Mouse (Mus musculus) midbrain, postnatal 0 days (tissue): Measurements from ENCODE around the gene Hrh2. TPM values are rescaled to one million over a fixed set of nuclear protein-coding genes. Genes with fewer than 3 reads are reported as not detected.

Experiments
- ATAC-seq: fragments of 200-750 bp; cut with Nextera tagmentation; 2 replicates; pipeline ENCODE4 v1.8.0; 2017; ENCODE audit warnings: moderate number of reproducible peaks, mild to moderate bottlenecking, moderate TSS enrichment, moderate library complexity; ENCODE audit not compliant: low FRiP score
- DNase-seq: peaks from one replicate; pipeline ENCODE4 v3.0.0-alpha.2; 2015; ENCODE audit warnings: low spot score
- H3K27ac ChIP-seq: fragments of 300-500 bp; sonication (generic); 2 replicates; pipeline ENCODE4 v1.5.1; 2014; ENCODE audit warnings: low read depth, mild to moderate bottlenecking, low read length, mixed read lengths
- H3K27me3 ChIP-seq: fragments of 300-500 bp; sonication (generic); 2 replicates; pipeline ENCODE4 v1.6.1; 2014; ENCODE audit warnings: low read length, control low read depth, mixed read lengths; ENCODE audit not compliant: insufficient read depth
- H3K36me3 ChIP-seq: fragments of 300-500 bp; sonication (generic); 2 replicates; pipeline ENCODE4 v1.6.1; 2014; ENCODE audit warnings: low read length, control low read depth, mixed read lengths; ENCODE audit not compliant: insufficient read depth
- H3K4me1 ChIP-seq: fragments of 300-500 bp; sonication (generic); 2 replicates; pipeline ENCODE4 v1.6.1; 2014; ENCODE audit warnings: mild to moderate bottlenecking, control low read depth, antibody characterized with exemption, low read length, mixed read lengths; ENCODE audit not compliant: insufficient read depth
- H3K4me2 ChIP-seq: fragments of 300-500 bp; sonication (generic); 2 replicates; pipeline ENCODE4 v1.6.1; 2014; ENCODE audit warnings: low read depth, mild to moderate bottlenecking, low read length, mixed read lengths; ENCODE audit not compliant: poor library complexity, severe bottlenecking
- H3K4me3 ChIP-seq: fragments of 300-500 bp; sonication (generic); 2 replicates; pipeline ENCODE4 v1.5.1; 2014; ENCODE audit warnings: low read depth, mild to moderate bottlenecking, low read length, moderate library complexity
- H3K9ac ChIP-seq: fragments of 300-500 bp; sonication (generic); replicated peaks from 2 replicates; pipeline ENCODE4 v1.6.1; 2014; ENCODE audit warnings: mild to moderate bottlenecking, low read length, moderate library complexity, mixed read lengths; ENCODE audit not compliant: poor library complexity, severe bottlenecking
- H3K9me3 ChIP-seq: fragments of 300-500 bp; sonication (generic); 2 replicates; pipeline ENCODE4 v1.6.1; 2016; ENCODE audit warnings: low read length, control low read depth
- CTCF ChIP-seq: IDR thresholded peaks from 2 replicates; pipeline ENCODE4 v1.5.1; 2016; ENCODE audit warnings: antibody characterized with exemption, mild to moderate bottlenecking
- WGBS: fragments of 180-500 bp; shearing (Covaris S2); extraction: QIAGEN DNeasy Blood & Tissue Kit; methylation state at CpG from one replicate; pipeline ENCODE4 v1.1.7; 2014; 5-methylcytosine and 5-hydroxymethylcytosine counted together
- polyA plus RNA-seq: library from polyadenylated mRNA; unstranded; fragments of >200 nt; fragmentation: Nextera tagmentation; extraction: Ambion mirVana; gene quantifications from 2 replicates; pipeline ENCODE4 v1.2.1, GENCODE M21; 2015
- total RNA-seq: library from RNA; depleted of rRNA; stranded (reverse); fragments of >200 nt; gene quantifications from 2 replicates; pipeline ENCODE4 v1.2.3, GENCODE M21; 2014

Gene Hrh2
- total and polyA plus RNA-seq, 2 experiments from 2014 or later: 1.2 to 2.0 TPM

DNA sequence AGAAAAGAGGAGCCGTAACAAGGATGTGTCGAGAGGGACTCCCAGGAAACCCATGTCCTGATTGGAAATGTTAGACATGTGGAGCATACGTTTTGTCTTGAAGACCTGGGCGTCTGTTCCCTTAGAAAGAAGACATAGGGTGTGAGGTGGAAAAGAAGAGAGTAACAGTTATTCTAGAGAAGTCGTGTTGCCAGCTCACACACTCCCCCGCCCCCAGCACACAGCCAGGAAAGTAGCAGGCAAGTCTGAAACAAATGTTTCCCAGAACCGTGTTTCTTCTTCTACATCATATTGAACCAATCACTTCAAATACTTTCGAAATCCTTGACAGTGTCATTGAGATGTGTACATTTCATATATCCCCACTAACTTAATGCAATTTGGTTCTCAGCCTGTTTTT lies 28.6 kb upstream of the Hrh2 start:
- Histone ChIP-seq H3K9me3 (no peaks in the 10 kb centered on the region), H3K27me3 (no peaks in the 10 kb centered on the region), H3K36me3 (no peaks in the 10 kb centered on the region), H3K4me2 (no peak overlapping the region), H3K27ac (no peak overlapping the region), H3K9ac (no peak overlapping the region), H3K4me1 (peaks cover 5% of the 10 kb centered on the region; the same call in 1 of the 2 replicates), H3K4me3 (no peak overlapping the region)
- WGBS: 87% methylated on average over 8 of the region's 8 CpGs
- no peak for TF ChIP-seq CTCF
- no peak for ATAC-seq
- no peak for DNase-seq

DNA sequence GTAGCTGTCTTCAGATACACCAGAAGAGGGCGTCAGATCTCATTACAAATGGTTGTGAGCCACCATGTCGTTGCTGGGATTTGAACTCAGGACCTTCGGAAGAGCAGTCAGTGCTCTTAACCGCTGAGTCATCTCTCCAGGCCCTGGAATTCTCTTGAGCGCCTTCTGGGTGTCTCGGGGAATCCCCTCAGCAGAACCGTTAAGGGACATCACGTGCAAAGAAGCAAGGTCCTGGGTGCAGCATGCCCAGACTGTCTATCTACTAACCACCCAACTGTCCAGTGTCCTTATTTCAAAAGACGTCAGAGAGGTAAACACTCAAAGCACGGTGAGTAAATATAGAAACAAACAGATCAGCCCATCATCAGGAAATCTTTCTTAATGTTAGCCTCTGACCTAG lies 27.5 kb upstream of the Hrh2 start:
- TF ChIP-seq CTCF: no peak
- ATAC-seq: no peak
- no peaks in the 10 kb centered on the region for H3K9me3 ChIP-seq
- H3K4me2 ChIP-seq: no peak overlapping the region
- no peaks in the 10 kb centered on the region for H3K36me3 ChIP-seq
- H3K4me3 ChIP-seq: no peak overlapping the region
- no peaks in the 10 kb centered on the region for H3K27me3 ChIP-seq
- no peak overlapping the region for H3K27ac ChIP-seq
- H3K9ac ChIP-seq: no peak overlapping the region
- no peaks in the 10 kb centered on the region for H3K4me1 ChIP-seq
- no peak for DNase-seq
- WGBS: 91% methylated on average over 10 of the region's 10 CpGs

DNA sequence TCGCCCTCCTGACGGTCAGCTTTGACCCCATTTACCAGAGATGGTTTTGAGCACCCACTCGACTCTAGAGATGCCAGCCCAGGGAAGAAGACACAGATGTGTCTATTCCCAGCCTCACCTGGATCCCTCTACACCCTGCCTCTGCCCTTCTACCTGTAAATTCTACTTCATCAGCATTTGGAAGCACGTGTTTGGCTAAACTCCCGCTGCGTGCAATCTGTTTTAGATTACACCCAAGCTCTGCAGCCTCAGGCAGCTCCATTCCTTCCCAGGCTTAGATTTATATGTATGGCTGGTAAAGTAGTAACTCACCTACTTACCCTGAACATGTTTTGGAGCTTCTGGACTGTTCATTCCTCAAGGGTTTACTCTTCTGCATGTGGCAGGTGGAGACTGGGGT lies 26.9 kb upstream of the Hrh2 start:
- TF ChIP-seq CTCF: no peak
- Histone ChIP-seq H3K9me3 (no peaks in the 10 kb centered on the region), H3K4me2 (no peak overlapping the region), H3K27me3 (no peaks in the 10 kb centered on the region), H3K4me1 (no peaks in the 10 kb centered on the region), H3K4me3 (no peak overlapping the region), H3K36me3 (no peaks in the 10 kb centered on the region), H3K27ac (no peak overlapping the region), H3K9ac (no peak overlapping the region)
- 82% methylated on average over 6 of the region's 6 CpGs for WGBS
- ATAC-seq: no peak
- DNase-seq: no peak

DNA sequence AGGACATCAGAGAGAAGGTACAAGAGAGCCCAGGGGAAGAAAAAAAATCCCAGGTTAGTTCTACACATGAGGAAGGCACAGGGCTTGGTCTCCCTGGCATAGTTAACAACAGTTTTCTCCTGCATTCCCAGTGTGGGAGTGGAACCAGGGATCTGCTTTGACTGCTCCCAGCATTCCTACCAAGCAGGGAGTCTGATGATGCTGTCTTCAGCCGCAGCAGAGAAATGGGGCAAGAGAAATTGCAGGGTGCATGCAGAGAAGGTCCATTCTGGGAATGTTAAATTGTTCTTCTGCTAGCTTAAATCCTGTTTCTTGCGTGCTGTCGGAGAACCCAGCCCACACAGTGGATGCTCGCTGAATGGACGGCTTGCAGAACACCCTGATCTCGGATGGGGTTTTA lies 26.2 kb upstream of the Hrh2 start:
- Histone ChIP-seq H3K4me3 (no peak overlapping the region), H3K9ac (no peak overlapping the region), H3K4me2 (no peak overlapping the region), H3K27me3 (no peaks in the 10 kb centered on the region), H3K9me3 (no peaks in the 10 kb centered on the region), H3K27ac (no peak overlapping the region), H3K36me3 (no peaks in the 10 kb centered on the region), H3K4me1 (no peaks in the 10 kb centered on the region)
- ATAC-seq (no peak), DNase-seq (no peak)
- WGBS: 77% methylated on average over 6 of the region's 6 CpGs
- TF ChIP-seq CTCF: no peak

DNA sequence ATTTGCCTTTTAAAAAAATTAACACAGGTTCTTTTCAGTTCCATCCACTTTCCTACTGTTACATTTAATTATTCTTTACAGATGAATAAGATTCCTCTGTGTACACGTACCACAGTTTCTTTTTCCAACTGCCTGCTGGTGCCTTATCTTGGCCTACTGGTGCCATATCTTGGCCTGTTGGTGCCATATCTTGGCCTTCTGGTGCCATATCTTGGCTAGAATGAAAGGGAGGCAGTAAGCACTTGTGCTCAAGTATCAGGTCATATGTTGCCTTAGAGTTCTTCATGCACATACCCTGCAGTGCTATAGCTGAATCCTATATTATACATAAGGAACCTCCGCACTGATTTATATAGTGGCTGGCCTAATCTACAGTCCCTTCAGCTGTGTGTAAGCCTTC lies 24.9 kb upstream of the Hrh2 start:
- no peak overlapping the region for H3K4me3 ChIP-seq
- H3K27ac ChIP-seq: no peak overlapping the region
- no peak for ATAC-seq
- H3K4me1 ChIP-seq: no peaks in the 10 kb centered on the region
- no peak overlapping the region for H3K9ac ChIP-seq
- no peak for TF ChIP-seq CTCF
- H3K4me2 ChIP-seq: no peak overlapping the region
- 96% methylated on average over 2 of the region's 2 CpGs for WGBS
- no peaks in the 10 kb centered on the region for H3K9me3 ChIP-seq
- no peaks in the 10 kb centered on the region for H3K27me3 ChIP-seq
- no peak for DNase-seq
- no peaks in the 10 kb centered on the region for H3K36me3 ChIP-seq

DNA sequence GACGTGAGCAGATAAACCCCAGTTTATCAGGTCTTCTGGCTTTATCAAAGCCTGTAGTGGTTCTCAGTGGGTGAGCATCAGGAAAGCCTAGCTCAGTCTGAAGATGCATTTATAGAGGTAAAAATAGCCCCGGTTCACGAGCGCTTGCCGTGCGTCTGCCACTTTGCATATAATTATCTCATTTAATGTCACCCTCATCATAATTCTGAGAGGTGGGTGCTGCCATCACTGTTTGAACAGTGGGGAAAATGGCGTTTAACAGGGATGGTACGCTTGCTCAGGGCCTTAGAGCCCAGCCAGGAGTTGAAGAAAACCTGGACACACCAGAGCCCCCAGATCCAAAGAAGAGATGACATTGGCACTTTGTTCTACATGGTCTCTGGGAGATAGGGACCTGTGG lies 23.3 kb upstream of the Hrh2 start:
- Histone ChIP-seq H3K9me3 (no peaks in the 10 kb centered on the region), H3K27me3 (no peaks in the 10 kb centered on the region), H3K27ac (no peak overlapping the region), H3K4me3 (no peak overlapping the region), H3K9ac (no peak overlapping the region), H3K36me3 (no peaks in the 10 kb centered on the region), H3K4me2 (no peak overlapping the region), H3K4me1 (no peaks in the 10 kb centered on the region)
- WGBS: 73% methylated on average over 8 of the region's 8 CpGs
- no peak for ATAC-seq
- TF ChIP-seq CTCF: no peak
- no peak for DNase-seq

DNA sequence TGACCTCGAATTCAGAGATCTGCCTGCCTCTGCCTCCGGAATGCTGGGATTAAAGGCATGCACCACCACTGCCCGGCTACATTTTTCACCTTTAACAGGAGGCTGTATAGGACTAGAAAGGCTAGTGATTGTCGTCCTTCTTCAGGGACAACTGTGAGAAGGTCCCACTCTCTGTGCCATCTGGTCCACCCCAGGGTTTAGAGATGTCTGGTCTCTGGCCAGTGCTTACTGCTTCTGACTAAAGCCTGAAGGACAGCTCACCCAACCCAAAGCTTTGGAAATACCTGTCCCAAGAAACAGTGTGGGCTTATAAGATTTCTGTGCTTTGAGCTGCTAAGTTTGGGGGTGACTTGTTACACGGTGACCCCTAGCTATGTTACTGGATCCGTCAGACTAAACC lies 21.6 kb upstream of the Hrh2 start:
- Histone ChIP-seq H3K9ac (no peak overlapping the region), H3K4me3 (no peak overlapping the region), H3K4me2 (no peak overlapping the region), H3K36me3 (no peaks in the 10 kb centered on the region), H3K9me3 (no peaks in the 10 kb centered on the region), H3K4me1 (no peaks in the 10 kb centered on the region), H3K27ac (no peak overlapping the region), H3K27me3 (no peaks in the 10 kb centered on the region)
- TF ChIP-seq CTCF: no peak
- WGBS: 90% methylated on average over 6 of the region's 6 CpGs
- no peak for DNase-seq
- no peak for ATAC-seq
